ENCODE assay signal across 9 mouse cellular contexts in the genomic region with DNA sequence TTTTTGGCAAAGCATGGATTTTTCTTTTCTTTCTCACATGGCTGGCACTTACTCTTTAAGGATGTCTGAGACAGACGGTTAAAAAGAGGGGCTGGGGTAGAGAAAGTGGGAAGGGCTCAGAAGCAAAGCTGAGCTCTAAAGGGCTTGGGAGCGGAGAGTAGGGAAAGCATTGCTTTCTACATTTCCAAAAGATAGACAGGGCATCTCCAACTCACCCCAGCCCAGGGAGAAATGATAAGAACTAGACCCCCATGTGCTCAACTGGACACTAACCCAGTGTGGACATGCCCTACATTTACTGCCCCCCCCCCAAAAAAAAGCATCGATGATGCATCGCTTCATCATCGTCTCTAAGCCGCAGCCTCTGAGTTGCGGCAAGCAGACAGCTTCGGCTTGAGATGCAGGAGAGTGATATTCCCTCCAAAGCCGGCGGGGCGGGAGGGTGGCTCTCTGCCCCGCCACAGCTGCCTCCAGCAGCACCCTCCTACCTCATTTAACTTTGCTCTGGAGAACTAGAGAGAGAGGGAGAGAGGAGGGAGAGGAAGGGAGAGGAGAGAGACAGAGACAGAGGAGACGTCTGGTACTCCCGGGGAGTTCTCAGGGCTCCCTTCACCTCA. TPM values are rescaled to one million over a fixed set of nuclear protein-coding genes. Genes with fewer than 3 reads are reported as not detected.
A peak's percentile ranks its signal among the peaks of the same experiment; 100 is the strongest.
DNase-seq lines count a peak whose midpoint lies in the region; ATAC-seq and TF ChIP-seq lines count a peak whose summit lies in the region.
"Had no signal": no experiment of that assay in that cellular context is flagged by ENCODE, and none has a peak within 500 bp of the region (broad histone marks: within the 10 kb centered on the region; RNA-seq: fewer than 3 reads in every experiment).

No protein-coding gene starts in this region.

- TF ChIP-seq CTCF in heart, postnatal 0 days (IDR thresholded peaks at IDR 0.05; ENCODE audit: low read depth): no peak
- TF ChIP-seq CTCF in liver, postnatal 0 days (IDR thresholded peaks at IDR 0.05; ENCODE audit: low read depth): no peak

- peaks cover 24% of the 10 kb centered on the region for H3K27me3 ChIP-seq in heart, postnatal 0 days (ENCODE audit: control insufficient read depth, insufficient read depth, low read length)
- H3K27me3 ChIP-seq in forebrain, embryonic 11.5 days (ENCODE audit: control insufficient read depth, insufficient read depth, low read length): peaks cover 22% of the 10 kb centered on the region
- peaks cover 40% of the 10 kb centered on the region for H3K27me3 ChIP-seq in liver, postnatal 0 days (ENCODE audit: insufficient read depth, low read length)

- 12% methylated on average over 14 of the region's 14 CpGs for WGBS in heart, postnatal 0 days
- 10% methylated on average over 14 of the region's 14 CpGs for WGBS in forebrain, embryonic 11.5 days
- WGBS in liver, postnatal 0 days (ENCODE audit: insufficient replicate concordance): 11% methylated on average over 14 of the region's 14 CpGs

- no peak for TF ChIP-seq EP300 in heart, postnatal 0 days (IDR thresholded peaks at IDR 0.05; ENCODE audit: low read depth)
- no peak for TF ChIP-seq EP300 in liver, postnatal 0 days (IDR thresholded peaks at IDR 0.05; ENCODE audit: low read depth)

- H3K4me3 ChIP-seq in heart, postnatal 0 days (ENCODE audit: low read depth, low read length): peak overlapping the region; percentile 39
- H3K4me3 ChIP-seq in forebrain, embryonic 11.5 days (ENCODE audit: low read depth, low read length): peak overlapping the region; percentile 42
- peak overlapping the region; percentile 50 for H3K4me3 ChIP-seq in liver, postnatal 0 days (ENCODE audit: low read depth, low read length)

- peaks cover 27% of the 10 kb centered on the region for H3K4me1 ChIP-seq in heart, postnatal 0 days (ENCODE audit: control insufficient read depth, insufficient read depth)
- H3K4me1 ChIP-seq in forebrain, embryonic 11.5 days (replicated peaks; ENCODE audit: control insufficient read depth, insufficient read depth, low read length): peaks cover 25% of the 10 kb centered on the region
- H3K4me1 ChIP-seq in liver, postnatal 0 days (ENCODE audit: insufficient read depth): peaks cover 6% of the 10 kb centered on the region

- intact Hi-C loops in heart, postnatal 25 days (cut with DNase I): no loop called here
- intact Hi-C loops in left cerebral cortex, postnatal 36 days (cut with DNase I): loop anchor here (2.0 kb wide), 1 partner anchor 23 kb away; no protein-coding TSS in a partner anchor

- no peaks in the 10 kb centered on the region for H3K36me3 ChIP-seq in heart, postnatal 0 days (replicated peaks; ENCODE audit: control insufficient read depth, insufficient read depth, low read length)
- no peaks in the 10 kb centered on the region for H3K36me3 ChIP-seq in forebrain, embryonic 11.5 days (ENCODE audit: control insufficient read depth, insufficient read depth, low read length)
- H3K36me3 ChIP-seq in liver, postnatal 0 days (replicated peaks; ENCODE audit: insufficient read depth, low read length): no peaks in the 10 kb centered on the region

- no peak overlapping the region for H3K27ac ChIP-seq in heart, postnatal 0 days (ENCODE audit: low read depth)
- H3K27ac ChIP-seq in forebrain, embryonic 11.5 days (ENCODE audit: low read depth, low read length): no peak overlapping the region
- H3K27ac ChIP-seq in liver, postnatal 0 days (ENCODE audit: low read depth): no peak overlapping the region

- DNase-seq in heart, postnatal 0 days (ENCODE audit: low spot score): no peak
- no peak for DNase-seq in heart, postnatal 25 days (ENCODE audit: low spot score)
- DNase-seq in MN1 (ENCODE audit: low spot score): peak; percentile 52
- peak; percentile 61 for DNase-seq in forebrain, embryonic 11.5 days (ENCODE audit: low spot score)
- no peak for DNase-seq in liver, postnatal 0 days
- no peak for DNase-seq in right cerebral cortex, adult 18-20 months
- DNase-seq in frontal cortex, postnatal 25 days (ENCODE audit: low spot score in 2 of 2): no peak
- DNase-seq in left cerebral cortex, postnatal 36 days (ENCODE audit: low spot score in 2 of 2): no peak

- H3K4me2 ChIP-seq in heart, postnatal 0 days (ENCODE audit: low read depth, low read length): peak overlapping the region; percentile 66
- H3K4me2 ChIP-seq in forebrain, embryonic 11.5 days (ENCODE audit: low read depth, low read length, severe bottlenecking): peak overlapping the region; percentile 88
- peak overlapping the region; percentile 79 for H3K4me2 ChIP-seq in liver, postnatal 0 days (ENCODE audit: low read depth, low read length)

- no peak for ATAC-seq in heart, postnatal 0 days (ENCODE audit: insufficient read depth, low read depth)
- ATAC-seq in forebrain, embryonic 11.5 days (replicated peaks; ENCODE audit: low FRiP score): no peak
- no peak for ATAC-seq in liver, postnatal 0 days

- no peak overlapping the region; the same call in 1 of the 2 replicates for H3K9ac ChIP-seq in heart, postnatal 0 days (replicated peaks; ENCODE audit: low read depth, low read length)
- peak overlapping the region; percentile 39 for H3K9ac ChIP-seq in forebrain, embryonic 11.5 days (ENCODE audit: low read length)
- H3K9ac ChIP-seq in liver, postnatal 0 days (replicated peaks): no peak overlapping the region

- H3K9me3 ChIP-seq in heart, postnatal 0 days (replicated peaks; ENCODE audit: control insufficient read depth, low read length): no peaks in the 10 kb centered on the region
- no peaks in the 10 kb centered on the region for H3K9me3 ChIP-seq in forebrain, embryonic 11.5 days (ENCODE audit: control insufficient read depth, low read length)
- H3K9me3 ChIP-seq in liver, postnatal 0 days (ENCODE audit: low read length): no peaks in the 10 kb centered on the region

RNA-seq across cellular contexts. Expression of gene Rnd1, which starts 1.5 kb away (rescaled TPM):
- 7.1 and 13.0 TPM in 2 replicates for total RNA-seq in heart, postnatal 0 days (2014; rRNA removed; ENCODE audit: low replicate concordance)
- polyA plus RNA-seq in heart, postnatal 0 days (2015; fragmentation: Nextera tagmentation; extraction: Ambion mirVana): 1.0 and 1.1 TPM in 2 replicates
- 1 to 10 TPM; 1.3 to 1.5 TPM for total RNA-seq in heart, postnatal 25 days (2021)
- polyA plus RNA-seq in forebrain, embryonic 11.5 days (2014; fragmentation: Nextera tagmentation; extraction: Ambion mirVana): 1.9 and 2.8 TPM in 2 replicates
- 0.94 and 1.2 TPM in 2 replicates for polyA plus RNA-seq in liver, postnatal 0 days (2015; fragmentation: Nextera tagmentation; extraction: Ambion mirVana)
- total RNA-seq in left cerebral cortex, postnatal 36 days (2021): 10 to 100 TPM; 29.4 to 32.6 TPM

RNA-seq across cellular contexts. Expression of gene Ddx23, which starts 13.0 kb away (rescaled TPM):
- total RNA-seq in heart, postnatal 0 days (2014; rRNA removed; ENCODE audit: low replicate concordance): 25.1 and 32.7 TPM in 2 replicates
- polyA plus RNA-seq in heart, postnatal 0 days (2015; fragmentation: Nextera tagmentation; extraction: Ambion mirVana): 11.8 and 12.9 TPM in 2 replicates
- total RNA-seq in heart, postnatal 25 days (2021): 10 to 100 TPM; 43.5 to 52.8 TPM
- 24.2 and 31.2 TPM in 2 replicates for polyA plus RNA-seq in forebrain, embryonic 11.5 days (2014; fragmentation: Nextera tagmentation; extraction: Ambion mirVana)
- polyA plus RNA-seq in liver, postnatal 0 days (2015; fragmentation: Nextera tagmentation; extraction: Ambion mirVana): 4.7 and 9.2 TPM in 2 replicates
- total RNA-seq in left cerebral cortex, postnatal 36 days (2021): 10 to 100 TPM; 80.2 to 82.7 TPM

RNA-seq across cellular contexts. Expression of gene Ccdc65, which starts 32.3 kb away (rescaled TPM):
- 0.77 TPM in 1 of 2 replicates, not detected in the other for total RNA-seq in heart, postnatal 0 days (2014; rRNA removed; ENCODE audit: low replicate concordance)
- 0.25 and 0.86 TPM in 2 replicates for polyA plus RNA-seq in heart, postnatal 0 days (2015; fragmentation: Nextera tagmentation; extraction: Ambion mirVana)
- under 1 TPM in 1 of 2 experiments, not detected in 1; 0.18 TPM for total RNA-seq in heart, postnatal 25 days (2021)
- polyA plus RNA-seq in forebrain, embryonic 11.5 days (2014; fragmentation: Nextera tagmentation; extraction: Ambion mirVana): 0.92 and 1.3 TPM in 2 replicates
- polyA plus RNA-seq in liver, postnatal 0 days (2015; fragmentation: Nextera tagmentation; extraction: Ambion mirVana): not detected in 2 replicates
- 10 to 100 TPM; 12.5 to 14.4 TPM for total RNA-seq in left cerebral cortex, postnatal 36 days (2021)
- total RNA-seq: hematopoietic stem cell, adult 5-6 weeks had no signal

RNA-seq across cellular contexts. Expression of gene Cacnb3, which starts 45.1 kb away (rescaled TPM):
- total RNA-seq in heart, postnatal 0 days (2014; rRNA removed; ENCODE audit: low replicate concordance): 15.6 and 19.4 TPM in 2 replicates
- 5.7 and 6.1 TPM in 2 replicates for polyA plus RNA-seq in heart, postnatal 0 days (2015; fragmentation: Nextera tagmentation; extraction: Ambion mirVana)
- 1 to 10 TPM; 4.1 TPM for total RNA-seq in heart, postnatal 25 days (2021)
- polyA plus RNA-seq in forebrain, embryonic 11.5 days (2014; fragmentation: Nextera tagmentation; extraction: Ambion mirVana): 45.3 and 46.9 TPM in 2 replicates
- polyA plus RNA-seq in liver, postnatal 0 days (2015; fragmentation: Nextera tagmentation; extraction: Ambion mirVana): 0.38 and 0.58 TPM in 2 replicates
- total RNA-seq in left cerebral cortex, postnatal 36 days (2021): 100 to 1,000 TPM; 273 to 276 TPM
- total RNA-seq: hematopoietic stem cell, adult 5-6 weeks had no signal

RNA-seq across cellular contexts. Expression of gene Fkbp11, which starts 52.3 kb away (rescaled TPM):
- total RNA-seq in heart, postnatal 0 days (2014; rRNA removed; ENCODE audit: low replicate concordance): 4.3 and 26.7 TPM in 2 replicates
- 21.7 and 22.0 TPM in 2 replicates for polyA plus RNA-seq in heart, postnatal 0 days (2015; fragmentation: Nextera tagmentation; extraction: Ambion mirVana)
- 1 to 10 TPM; 4.7 to 7.2 TPM for total RNA-seq in heart, postnatal 25 days (2021)
- 6.1 and 6.7 TPM in 2 replicates for polyA plus RNA-seq in forebrain, embryonic 11.5 days (2014; fragmentation: Nextera tagmentation; extraction: Ambion mirVana)
- polyA plus RNA-seq in liver, postnatal 0 days (2015; fragmentation: Nextera tagmentation; extraction: Ambion mirVana): 58.5 and 62.4 TPM in 2 replicates
- 1 to 10 TPM; 1.5 to 2.1 TPM for total RNA-seq in left cerebral cortex, postnatal 36 days (2021)

Comparison
In these comparisons a context has a peak if more than half of its experiments do, and no peak if none do; other contexts are left out.
1. DNase-seq: peak in MN1 (single experiment) and forebrain, embryonic 11.5 days (single experiment); none in heart, postnatal 0 days (single experiment), heart, postnatal 25 days (single experiment), liver, postnatal 0 days (single experiment), right cerebral cortex, adult 18-20 months (single experiment), frontal cortex, postnatal 25 days (0 of 2) and left cerebral cortex, postnatal 36 days (0 of 2).
2. Peak in every context shown above with its lines, with median percentiles within 50 percentile points of each other: H3K4me2 ChIP-seq and H3K4me3 ChIP-seq.